Mouse (Mus musculus): Measurements from ENCODE around the gene St3gal3.

- no peak for TF ChIP-seq EP300 (IDR thresholded peaks at IDR 0.05; ENCODE audit: insufficient read depth, low read depth, low read length)
- no peak for TF ChIP-seq CTCF (IDR thresholded peaks at IDR 0.05)
- TF ChIP-seq POLR2A (IDR thresholded peaks at IDR 0.05; ENCODE audit: insufficient read depth, low read depth, low read length): no peak
These were observed 109.3 kb downstream of the St3gal3 start for GRCm38 (mm10) chr4:118025381-118025780.
